Comparison of ENCODE assay signal across 7 mouse cellular contexts in the genomic region with DNA sequence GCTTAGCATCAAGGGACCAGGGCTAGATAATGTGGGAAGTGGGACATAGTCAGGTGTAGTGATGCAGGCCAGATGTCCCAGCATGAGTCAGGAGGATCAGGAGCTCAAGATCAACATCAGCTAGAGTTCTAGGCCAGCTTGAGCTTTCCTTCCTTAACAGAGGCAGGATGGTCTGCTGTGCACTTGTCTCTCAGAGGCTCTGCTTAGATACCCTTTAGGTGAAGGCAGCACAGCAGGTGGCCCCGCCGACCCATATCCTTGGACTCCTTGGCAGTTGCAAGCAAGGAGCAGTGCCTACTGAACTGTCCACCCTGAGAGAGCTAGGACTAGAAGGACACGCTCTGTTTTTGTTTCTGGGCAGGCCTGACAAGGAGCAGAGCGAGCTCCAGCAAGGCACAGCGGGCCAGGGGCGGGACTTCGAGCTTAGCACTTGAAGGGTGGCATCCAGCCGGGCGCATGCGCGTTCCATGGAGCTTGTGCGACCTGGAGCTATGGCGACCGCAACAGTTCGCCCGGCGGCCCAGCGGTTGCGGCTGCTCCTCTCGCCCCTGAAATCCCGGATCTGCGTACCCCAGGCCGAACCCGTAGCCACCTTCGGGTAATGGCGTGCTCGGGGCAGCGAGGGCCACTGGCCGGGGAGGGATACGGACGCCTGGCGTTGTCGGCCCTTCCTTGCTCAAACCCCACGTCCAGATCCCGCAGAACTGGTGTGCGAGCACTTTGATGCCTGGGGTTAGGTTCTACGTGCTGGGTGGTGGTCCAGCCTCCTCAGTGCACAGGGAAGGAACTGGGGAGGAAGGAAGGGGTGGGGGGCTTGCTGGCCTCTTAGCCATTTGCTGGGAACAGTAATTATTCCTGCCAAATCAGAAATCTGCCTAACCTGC. TPM values are rescaled to one million over a fixed set of nuclear protein-coding genes. Genes with fewer than 3 reads are reported as not detected.
A peak's percentile ranks its signal among the peaks of the same experiment; 100 is the strongest.
DNase-seq lines count a peak whose midpoint lies in the region; ATAC-seq lines count a peak whose summit lies in the region.

A gene (plus strand): TSS at position 426 of the 884 bp plus-strand sequence.

- peak; percentile 92 for DNase-seq in adrenal gland, adult 8-10 months
- DNase-seq in embryo, embryonic 9.5 days (ENCODE audit: extremely low spot score) = peak; percentile 89
- peak; percentile 80 to 94 for DNase-seq in gastrocnemius, postnatal 4 days (ENCODE audit: low spot score in 2 of 2)
- peak; percentile 92 to 93 for DNase-seq in left cerebral cortex, postnatal 36 days (ENCODE audit: low spot score in 2 of 2)
- peak; percentile 99 for DNase-seq in midbrain, embryonic 11.5 days (ENCODE audit: low spot score, missing footprints)
- peak; percentile 94 for DNase-seq in skeletal muscle tissue, adult 2 months (ENCODE audit: low read depth, low spot score)

- ATAC-seq in intestine, embryonic 16.5 days = peak; percentile 94
- ATAC-seq in midbrain, embryonic 11.5 days (ENCODE audit: low FRiP score) = peak; percentile 95

- H3K9me3 ChIP-seq in intestine, embryonic 16.5 days (ENCODE audit: control insufficient read depth, low read length) = no peaks in the 10 kb centered on the region
- H3K9me3 ChIP-seq in midbrain, embryonic 11.5 days (ENCODE audit: control insufficient read depth, low read length) = 0 out of 2 replicates have a peak, but pooled peaks cover 3% of the 10 kb centered on the region

- under 1% methylated on average over 37 of the region's 37 CpGs for WGBS in intestine, embryonic 16.5 days
- WGBS in midbrain, embryonic 11.5 days = 1% methylated on average over 37 of the region's 37 CpGs

- peak within 1 kb of the TSS; percentile 87 for H3K27ac ChIP-seq in intestine, embryonic 16.5 days (ENCODE audit: low read length)
- peak within 1 kb of the TSS; percentile 63 for H3K27ac ChIP-seq in midbrain, embryonic 11.5 days (ENCODE audit: low read depth, low read length)

- peaks cover 10% of the 10 kb centered on the region for H3K4me1 ChIP-seq in intestine, embryonic 16.5 days (ENCODE audit: control insufficient read depth, insufficient read depth, low read length)
- peaks cover 13% of the 10 kb centered on the region for H3K4me1 ChIP-seq in midbrain, embryonic 11.5 days (ENCODE audit: control insufficient read depth, insufficient read depth, low read length)

- H3K4me3 ChIP-seq in intestine, embryonic 16.5 days (ENCODE audit: low read length) = peak within 1 kb of the TSS; percentile 86
- peak within 1 kb of the TSS; percentile 71 for H3K4me3 ChIP-seq in midbrain, embryonic 11.5 days (ENCODE audit: low read depth, low read length)

- H3K4me2 ChIP-seq in intestine, embryonic 16.5 days (ENCODE audit: low read depth, low read length) = peak within 1 kb of the TSS; percentile 73
- H3K4me2 ChIP-seq in midbrain, embryonic 11.5 days = peak within 1 kb of the TSS; percentile 81

- intact Hi-C loops in left cerebral cortex, postnatal 36 days (cut with DNase I) = loop anchor here (10.0 kb wide), 1 partner anchor 837 kb away; a partner anchor contains a TSS

- no peaks in the 10 kb centered on the region for H3K27me3 ChIP-seq in intestine, embryonic 16.5 days (replicated peaks; ENCODE audit: control insufficient read depth, insufficient read depth, low read length)
- no peaks in the 10 kb centered on the region for H3K27me3 ChIP-seq in midbrain, embryonic 11.5 days (ENCODE audit: control insufficient read depth, insufficient read depth, low read length)

- peak within 1 kb of the TSS; percentile 96 for H3K9ac ChIP-seq in intestine, embryonic 16.5 days (ENCODE audit: low read depth, low read length)
- peak within 1 kb of the TSS; percentile 96 for H3K9ac ChIP-seq in midbrain, embryonic 11.5 days (ENCODE audit: low read length)

- 0 out of 2 replicates have a peak, but pooled peaks cover 2% of the 10 kb centered on the region for H3K36me3 ChIP-seq in intestine, embryonic 16.5 days (ENCODE audit: control insufficient read depth, insufficient read depth, low read length)
- no peaks in the 10 kb centered on the region; the same call in 1 of the 2 replicates for H3K36me3 ChIP-seq in midbrain, embryonic 11.5 days (ENCODE audit: control insufficient read depth, insufficient read depth, low read length)

RNA-seq across cellular contexts. Expression of the gene that starts here (rescaled TPM):
- 100 to 1,000 TPM in 2 of 4 experiments, 10 to 100 TPM in 2; 91.3 to 124 (median 102) TPM for total RNA-seq in adrenal gland, adult 8-10 months (2022)
- 10 to 100 TPM; 23.2 to 34.9 TPM for total RNA-seq in gastrocnemius, postnatal 4 days (2021)
- polyA plus RNA-seq in intestine, embryonic 16.5 days (2015; fragmentation: Nextera tagmentation; extraction: Ambion mirVana) = 74.7 and 86.3 TPM in 2 replicates
- 10 to 100 TPM; 39.7 to 40.5 TPM for total RNA-seq in left cerebral cortex, postnatal 36 days (2021)
- polyA plus RNA-seq in midbrain, embryonic 11.5 days (2014; fragmentation: Nextera tagmentation; extraction: Ambion mirVana) = 32.5 and 35.2 TPM in 2 replicates

Comparison
In these comparisons a context has a peak if more than half of its experiments do, and no peak if none do; other contexts are left out.
1. Peak in every context shown above with its lines: DNase-seq, ATAC-seq, H3K4me3 ChIP-seq and H3K27ac ChIP-seq.